Mouse (Mus musculus): ENCODE results near the gene Fscn3.

The Fscn3 gene

DNA sequence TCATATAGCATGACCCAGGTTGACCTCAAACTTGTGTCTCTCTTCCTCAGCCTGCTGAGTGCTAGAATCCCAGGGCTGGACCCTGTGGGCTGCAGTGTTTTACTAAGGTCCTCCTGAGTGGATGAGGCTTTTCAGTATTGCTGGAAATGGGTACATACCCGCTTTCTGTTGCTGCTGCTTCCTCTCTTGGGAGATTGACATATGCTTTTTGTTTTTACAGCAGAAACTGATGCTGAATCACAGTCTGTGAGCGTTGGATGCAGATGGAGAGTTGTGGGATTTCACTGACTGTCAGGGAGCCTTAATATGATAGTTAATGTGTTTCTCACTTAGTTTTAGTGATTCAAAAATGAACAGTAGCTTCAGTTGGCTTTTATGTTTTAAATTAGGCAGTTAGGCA, 58.9 kb downstream of the Fscn3 start:
- DNase-seq (ENCODE audit: low spot score in 2 of 2): no peak

DNA sequence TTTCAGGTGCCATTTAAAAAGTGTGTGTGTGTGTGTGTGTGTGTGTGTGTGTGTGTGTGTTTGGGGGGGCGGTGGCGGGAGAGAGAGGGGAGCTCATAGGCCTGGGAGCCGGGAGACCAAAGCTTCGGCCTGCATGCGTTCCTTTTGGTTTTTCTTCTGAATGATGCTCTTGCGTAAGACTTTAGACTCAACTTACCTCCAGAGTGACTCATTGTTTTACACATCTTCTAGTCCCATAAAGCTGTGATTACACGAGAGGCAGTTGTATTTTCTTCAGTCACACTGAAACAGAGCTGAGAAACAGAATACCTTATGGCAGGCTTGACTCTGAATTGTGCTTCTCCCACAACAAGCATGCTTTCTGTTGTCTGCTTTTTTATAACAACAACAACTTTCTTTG, 59.3 kb downstream of the Fscn3 start:
- DNase-seq (ENCODE audit: low spot score in 2 of 2): no peak

All from natural killer cell, adult 2 months (primary cell).